In the genomic region with DNA sequence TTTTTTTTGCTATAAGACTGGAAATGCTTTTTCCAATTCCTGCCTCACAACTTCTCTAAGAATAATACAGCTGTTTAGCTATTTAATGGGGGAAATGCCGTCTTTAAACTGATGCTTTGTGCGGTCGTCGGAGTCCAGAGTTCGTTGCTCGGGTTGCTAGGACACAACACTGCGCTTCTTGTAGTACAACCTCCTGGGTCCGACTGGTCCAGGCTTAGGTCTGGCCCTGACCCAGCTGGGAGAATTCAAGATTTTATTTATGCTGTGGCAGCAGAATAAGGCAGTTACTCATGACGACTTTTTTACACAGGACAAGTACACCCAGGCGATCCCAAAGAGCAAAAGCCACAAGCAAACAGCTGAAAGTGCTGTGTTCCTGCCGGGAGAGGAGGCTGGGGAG, we compare ENCODE assay signal across 12 mouse cellular contexts. TPM values are rescaled to one million over a fixed set of nuclear protein-coding genes. Genes with fewer than 3 reads are reported as not detected.
DNase-seq lines count a peak whose midpoint lies in the region; ATAC-seq lines count a peak whose summit lies in the region.
"Had no signal": no experiment of that assay in that cellular context is flagged by ENCODE, and none has a peak within 500 bp of the region (broad histone marks: within the 10 kb centered on the region; RNA-seq: fewer than 3 reads in every experiment).

No protein-coding gene starts in this region.

- 43% methylated on average over 11 of the region's 11 CpGs for WGBS in hindbrain, embryonic 12.5 days
- WGBS in hindbrain, embryonic 10.5 days: 57% methylated on average over 11 of the region's 11 CpGs
- WGBS in limb, embryonic 10.5 days: 79% methylated on average over 11 of the region's 11 CpGs

- DNase-seq in hindbrain, embryonic 10.5 days (ENCODE audit: low spot score): no peak
- peak; percentile 94 for DNase-seq in 3T3-L1 (ENCODE audit: low read depth, low spot score)
- DNase-seq in kidney, adult 18-20 months: peak; percentile 11
- DNase-seq in limb, embryonic 10.5 days (ENCODE audit: low spot score): no peak
- no peak for DNase-seq in heart, adult 9 months (ENCODE audit: low spot score in 2 of 2)
- DNase-seq in adrenal gland, postnatal 14 days: no peak
- DNase-seq: heart, postnatal 4 days; thymus, adult 18-20 months had no signal

- H3K36me3 ChIP-seq in hindbrain, embryonic 12.5 days: no peaks in the 10 kb centered on the region
- H3K36me3 ChIP-seq in hindbrain, embryonic 10.5 days: no peaks in the 10 kb centered on the region
- no peaks in the 10 kb centered on the region for H3K36me3 ChIP-seq in limb, embryonic 10.5 days
- H3K36me3 ChIP-seq: limb, embryonic 15.5 days had no signal

- no peaks in the 10 kb centered on the region for H3K4me1 ChIP-seq in hindbrain, embryonic 12.5 days
- no peaks in the 10 kb centered on the region; the same call in 1 of the 2 replicates for H3K4me1 ChIP-seq in hindbrain, embryonic 10.5 days (replicated peaks)
- peaks cover 57% of the 10 kb centered on the region for H3K4me1 ChIP-seq in limb, embryonic 10.5 days

- no peaks in the 10 kb centered on the region for H3K27me3 ChIP-seq in hindbrain, embryonic 12.5 days
- no peaks in the 10 kb centered on the region for H3K27me3 ChIP-seq in hindbrain, embryonic 10.5 days (ENCODE audit: insufficient read depth, poor library complexity, severe bottlenecking)
- no peaks in the 10 kb centered on the region for H3K27me3 ChIP-seq in limb, embryonic 10.5 days (ENCODE audit: low read depth, poor library complexity, severe bottlenecking)
- H3K27me3 ChIP-seq: limb, embryonic 15.5 days had no signal

- H3K9me3 ChIP-seq in hindbrain, embryonic 12.5 days (replicated peaks): no peaks in the 10 kb centered on the region
- H3K9me3 ChIP-seq in hindbrain, embryonic 10.5 days: no peaks in the 10 kb centered on the region; the same call in 1 of the 2 replicates
- no peaks in the 10 kb centered on the region for H3K9me3 ChIP-seq in limb, embryonic 10.5 days (replicated peaks)
- H3K9me3 ChIP-seq: limb, embryonic 15.5 days had no signal

- H3K9ac ChIP-seq in hindbrain, embryonic 12.5 days: no peak overlapping the region
- H3K9ac ChIP-seq: limb, embryonic 15.5 days had no signal

- H3K4me3 ChIP-seq in hindbrain, embryonic 12.5 days: no peak overlapping the region
- no peak overlapping the region for H3K4me3 ChIP-seq in hindbrain, embryonic 10.5 days
- H3K4me3 ChIP-seq in limb, embryonic 10.5 days: no peak overlapping the region
- H3K4me3 ChIP-seq: layer of hippocampus, adult 2 months; limb, embryonic 15.5 days had no signal

- ATAC-seq in hindbrain, embryonic 12.5 days (ENCODE audit: low FRiP score): no peak
- ATAC-seq in activated CD4-positive, CD25-positive, alpha-beta regulatory T cell, adult 4 months: no peak

- H3K4me2 ChIP-seq in hindbrain, embryonic 12.5 days (replicated peaks): no peak overlapping the region
- H3K4me2 ChIP-seq: limb, embryonic 15.5 days had no signal

- H3K27ac ChIP-seq in hindbrain, embryonic 12.5 days: peak overlapping the region; percentile 41; the same call in 1 of the 2 replicates
- no peak overlapping the region for H3K27ac ChIP-seq in hindbrain, embryonic 10.5 days
- H3K27ac ChIP-seq in limb, embryonic 10.5 days: peak overlapping the region; percentile 70
- H3K27ac ChIP-seq: layer of hippocampus, adult 2 months; limb, embryonic 15.5 days had no signal

RNA-seq across cellular contexts. Expression of a gene that starts 42.4 kb away (rescaled TPM):
- 6.0 and 7.8 TPM in 2 replicates for polyA plus RNA-seq in hindbrain, embryonic 12.5 days (2016; fragmentation: Nextera tagmentation; extraction: Ambion mirVana)
- 5.9 and 6.0 TPM in 2 replicates for polyA plus RNA-seq in hindbrain, embryonic 10.5 days (2016; fragmentation: Nextera tagmentation; extraction: Ambion mirVana)
- 22.5 and 31.5 TPM in 2 replicates for polyA plus RNA-seq in limb, embryonic 10.5 days (2016; fragmentation: Nextera tagmentation; extraction: Ambion mirVana)
- 10 to 100 TPM; 19.3 to 23.3 TPM for polyA plus RNA-seq in activated CD4-positive, CD25-positive, alpha-beta regulatory T cell, adult 4 months (2017; shearing (Covaris generic))
- total RNA-seq in adrenal gland, postnatal 14 days (2021): 23.7 and 28.6 TPM in 2 replicates

Comparison
In these comparisons a context has a peak if more than half of its experiments do, and no peak if none do; other contexts are left out.
1. DNase-seq: peak in 3T3-L1 (single experiment) and kidney, adult 18-20 months (single experiment); none in hindbrain, embryonic 10.5 days (single experiment), limb, embryonic 10.5 days (single experiment), heart, adult 9 months (0 of 2) and adrenal gland, postnatal 14 days (single experiment).